Mouse (Mus musculus): ENCODE measurements around the gene Rfc1. TPM values are rescaled to one million over a fixed set of nuclear protein-coding genes. Genes with fewer than 3 reads are reported as not detected.

Gene Rfc1
- 2.7 and 17.2 TPM in 2 replicates for polyA plus RNA-seq (2012)

- no peak for TF ChIP-seq GATA1 (IDR thresholded peaks at IDR 0.05; ENCODE audit: low read length)
Observed at GRCm38 (mm10) chr5:65335298-65336074, at the start of gene Rfc1. TSS of gene Rfc1 (minus strand) at chr5:65335670.

GRCm38 (mm10) chr5:65374746-65375145 lies 39.3 kb upstream of the Rfc1 start:
- no peak for TF ChIP-seq GATA1 (IDR thresholded peaks at IDR 0.05; ENCODE audit: low read length)

GRCm38 (mm10) chr5:65371551-65371950 lies 36.1 kb upstream of the Rfc1 start:
- TF ChIP-seq GATA1 (IDR thresholded peaks at IDR 0.05; ENCODE audit: low read length): no peak

GRCm38 (mm10) chr5:65367837-65368236 lies 32.4 kb upstream of the Rfc1 start:
- no peak for TF ChIP-seq GATA1 (IDR thresholded peaks at IDR 0.05; ENCODE audit: low read length)

GRCm38 (mm10) chr5:65357771-65358170 lies 22.3 kb upstream of the Rfc1 start:
- TF ChIP-seq GATA1 (IDR thresholded peaks at IDR 0.05; ENCODE audit: low read length): no peak

- no peak for TF ChIP-seq GATA1 (IDR thresholded peaks at IDR 0.05; ENCODE audit: low read length)
Observed at GRCm38 (mm10) chr5:65356851-65357250, 21.4 kb upstream of the Rfc1 start.

- TF ChIP-seq GATA1 (IDR thresholded peaks at IDR 0.05; ENCODE audit: low read length): no peak
Observed at GRCm38 (mm10) chr5:65354985-65355384, 19.5 kb upstream of the Rfc1 start.

GRCm38 (mm10) chr5:65354097-65354496 lies 18.6 kb upstream of the Rfc1 start:
- no peak for TF ChIP-seq GATA1 (IDR thresholded peaks at IDR 0.05; ENCODE audit: low read length)

- no peak for TF ChIP-seq GATA1 (IDR thresholded peaks at IDR 0.05; ENCODE audit: low read length)
Observed at GRCm38 (mm10) chr5:65350508-65350907, 15.0 kb upstream of the Rfc1 start.

GRCm38 (mm10) chr5:65348168-65348567 lies 12.7 kb upstream of the Rfc1 start, which contains the start of gene Klb:
TSS of gene Klb (plus strand) at chr5:65348314.
- no peak for TF ChIP-seq GATA1 (IDR thresholded peaks at IDR 0.05; ENCODE audit: low read length)

GRCm38 (mm10) chr5:65340167-65340566 lies 4.7 kb upstream of the Rfc1 start:
- no peak for TF ChIP-seq GATA1 (IDR thresholded peaks at IDR 0.05; ENCODE audit: low read length)

GRCm38 (mm10) chr5:65338394-65338793 lies 2.9 kb upstream of the Rfc1 start:
- no peak for TF ChIP-seq GATA1 (IDR thresholded peaks at IDR 0.05; ENCODE audit: low read length)

GRCm38 (mm10) chr5:65336075-65336355 lies 545 bp upstream of the Rfc1 start:
- TF ChIP-seq GATA1 (IDR thresholded peaks at IDR 0.05; ENCODE audit: low read length): no peak

- TF ChIP-seq GATA1 (IDR thresholded peaks at IDR 0.05; ENCODE audit: low read length): no peak
Observed at GRCm38 (mm10) chr5:65334788-65335187, 682 bp downstream of the Rfc1 start.

GRCm38 (mm10) chr5:65329971-65330370 lies 5.5 kb downstream of the Rfc1 start:
- no peak for TF ChIP-seq GATA1 (IDR thresholded peaks at IDR 0.05; ENCODE audit: low read length)

- no peak for TF ChIP-seq GATA1 (IDR thresholded peaks at IDR 0.05; ENCODE audit: low read length)
Observed at GRCm38 (mm10) chr5:65326212-65326611, 9.3 kb downstream of the Rfc1 start.

- no peak for TF ChIP-seq GATA1 (IDR thresholded peaks at IDR 0.05; ENCODE audit: low read length)
Observed at GRCm38 (mm10) chr5:65324758-65325355, 10.6 kb downstream of the Rfc1 start.

Measured in G1E-ER4 (cell line).